Mouse (Mus musculus) intestine, embryonic 15.5 days (tissue): ENCODE data around the gene Phf14. TPM values are rescaled to one million over a fixed set of nuclear protein-coding genes. Genes with fewer than 3 reads are reported as not detected.
A peak's percentile ranks its signal among the peaks of the same experiment; 100 is the strongest.

Experiments
- ATAC-seq: fragments of 200-750 bp; cut with Nextera tagmentation; 2 replicates; pipeline ENCODE4 v1.8.0; 2017; ENCODE audit warnings: moderate TSS enrichment, moderate library complexity
- H3K27ac ChIP-seq: fragments of 300-500 bp; sonication (generic); 2 replicates; pipeline ENCODE4 v1.5.1; 2015; ENCODE audit warnings: mild to moderate bottlenecking, inconsistent platforms
- H3K27me3 ChIP-seq: fragments of 300-500 bp; sonication (generic); replicated peaks from 2 replicates; pipeline ENCODE4 v1.6.1; 2015; ENCODE audit warnings: inconsistent platforms
- H3K36me3 ChIP-seq: fragments of 300-500 bp; sonication (generic); 2 replicates; pipeline ENCODE4 v1.6.1; 2015; ENCODE audit warnings: inconsistent platforms
- H3K4me1 ChIP-seq: fragments of 300-500 bp; sonication (generic); replicated peaks from 2 replicates; pipeline ENCODE4 v1.6.1; 2015; ENCODE audit warnings: inconsistent platforms
- H3K4me2 ChIP-seq: fragments of 300-500 bp; sonication (generic); replicated peaks from 2 replicates; pipeline ENCODE4 v1.6.1; 2015; ENCODE audit warnings: mild to moderate bottlenecking, inconsistent platforms
- H3K4me3 ChIP-seq: fragments of 300-500 bp; sonication (generic); replicated peaks from 2 replicates; pipeline ENCODE4 v1.5.1; 2015; ENCODE audit warnings: inconsistent platforms
- H3K9ac ChIP-seq: fragments of 300-500 bp; sonication (generic); 2 replicates; pipeline ENCODE4 v1.6.1; 2015; ENCODE audit warnings: inconsistent platforms
- H3K9me3 ChIP-seq: fragments of 300-500 bp; sonication (generic); 2 replicates; pipeline ENCODE4 v1.6.1; 2016; ENCODE audit warnings: inconsistent platforms
- WGBS: fragments of 180-500 bp; shearing (Covaris S2); methylation state at CpG from one replicate; pipeline ENCODE4 v1.1.7; 2015; 5-methylcytosine and 5-hydroxymethylcytosine counted together
- polyA plus RNA-seq: library from polyadenylated mRNA; unstranded; fragments of >200 nt; fragmentation: Nextera tagmentation; extraction: Ambion mirVana; gene quantifications from 2 replicates; pipeline ENCODE4 v1.2.1, GENCODE M21; 2015

Phf14 gene
- polyA plus RNA-seq, 1 experiment from 2014 or later: 51.3 TPM

- Histone ChIP-seq H3K27ac (no peak overlapping the region), H3K4me1 (no peaks in the 10 kb centered on the region), H3K9me3 (no peaks in the 10 kb centered on the region), H3K36me3 (0 out of 2 replicates have a peak, but pooled peaks cover 3% of the 10 kb centered on the region), H3K4me2 (no peak overlapping the region), H3K27me3 (no peaks in the 10 kb centered on the region), H3K4me3 (no peak overlapping the region), H3K9ac (no peak overlapping the region)
- no peak for ATAC-seq
- 95% methylated on average over 2 of the region's 2 CpGs for WGBS
These were observed 115.8 kb downstream of the Phf14 start for GRCm38 (mm10) chr6:12023395-12023794.

GRCm38 (mm10) chr6:12026804-12027537 lies 119.4 kb downstream of the Phf14 start:
- H3K27me3 ChIP-seq: no peaks in the 10 kb centered on the region
- peak; percentile 70 for ATAC-seq
- H3K27ac ChIP-seq: no peak overlapping the region
- H3K4me2 ChIP-seq: no peak overlapping the region
- no peaks in the 10 kb centered on the region for H3K36me3 ChIP-seq
- no peak overlapping the region for H3K4me3 ChIP-seq
- H3K9ac ChIP-seq: no peak overlapping the region
- WGBS: 88% methylated on average over 2 of the region's 2 CpGs
- H3K4me1 ChIP-seq: no peaks in the 10 kb centered on the region
- H3K9me3 ChIP-seq: no peaks in the 10 kb centered on the region

- no peak overlapping the region for H3K9ac ChIP-seq
- no peaks in the 10 kb centered on the region for H3K4me1 ChIP-seq
- ATAC-seq: no peak
- H3K27me3 ChIP-seq: no peaks in the 10 kb centered on the region
- 74% methylated on average over 4 of the region's 4 CpGs for WGBS
- no peak overlapping the region for H3K4me2 ChIP-seq
- H3K36me3 ChIP-seq: no peaks in the 10 kb centered on the region
- H3K27ac ChIP-seq: no peak overlapping the region
- no peaks in the 10 kb centered on the region for H3K9me3 ChIP-seq
- no peak overlapping the region for H3K4me3 ChIP-seq
These were observed 127.0 kb downstream of the Phf14 start for GRCm38 (mm10) chr6:12034561-12034960.

GRCm38 (mm10) chr6:12038268-12038667 lies 130.7 kb downstream of the Phf14 start:
- H3K9ac ChIP-seq: no peak overlapping the region
- no peak for ATAC-seq
- no peak overlapping the region for H3K4me3 ChIP-seq
- 78% methylated on average over 7 of the region's 7 CpGs for WGBS
- no peak overlapping the region for H3K27ac ChIP-seq
- no peaks in the 10 kb centered on the region for H3K4me1 ChIP-seq
- no peaks in the 10 kb centered on the region for H3K36me3 ChIP-seq
- no peak overlapping the region for H3K4me2 ChIP-seq
- H3K27me3 ChIP-seq: no peaks in the 10 kb centered on the region
- no peaks in the 10 kb centered on the region for H3K9me3 ChIP-seq

- Histone ChIP-seq H3K9me3 (no peaks in the 10 kb centered on the region), H3K27me3 (no peaks in the 10 kb centered on the region), H3K4me2 (no peak overlapping the region), H3K27ac (no peak overlapping the region), H3K36me3 (no peaks in the 10 kb centered on the region; the same call in 1 of the 2 replicates), H3K9ac (no peak overlapping the region), H3K4me1 (no peaks in the 10 kb centered on the region), H3K4me3 (no peak overlapping the region)
- ATAC-seq: no peak
- WGBS: 73% methylated on average over 2 of the region's 2 CpGs
These were observed 145.3 kb downstream of the Phf14 start for GRCm38 (mm10) chr6:12052884-12053283.

GRCm38 (mm10) chr6:12054149-12054548 lies 146.5 kb downstream of the Phf14 start:
- Histone ChIP-seq H3K9ac (no peak overlapping the region), H3K36me3 (no peaks in the 10 kb centered on the region), H3K4me1 (no peaks in the 10 kb centered on the region), H3K27ac (no peak overlapping the region), H3K4me3 (no peak overlapping the region), H3K4me2 (no peak overlapping the region), H3K9me3 (no peaks in the 10 kb centered on the region), H3K27me3 (no peaks in the 10 kb centered on the region)
- ATAC-seq: no peak
- WGBS: 61% methylated on average over 3 of the region's 3 CpGs

- no peaks in the 10 kb centered on the region for H3K27me3 ChIP-seq
- no peak overlapping the region for H3K9ac ChIP-seq
- no peaks in the 10 kb centered on the region for H3K9me3 ChIP-seq
- H3K4me2 ChIP-seq: no peak overlapping the region
- H3K4me3 ChIP-seq: no peak overlapping the region
- no peaks in the 10 kb centered on the region for H3K4me1 ChIP-seq
- no peak for ATAC-seq
- no peaks in the 10 kb centered on the region for H3K36me3 ChIP-seq
- no peak overlapping the region for H3K27ac ChIP-seq
- WGBS: 74% methylated on average over 5 of the region's 5 CpGs
These were observed 151.1 kb downstream of the Phf14 start for GRCm38 (mm10) chr6:12058717-12059116.

GRCm38 (mm10) chr6:12059971-12060370 lies 152.4 kb downstream of the Phf14 start:
- WGBS: 89% methylated on average over 7 of the region's 7 CpGs
- ATAC-seq: no peak
- Histone ChIP-seq H3K9ac (no peak overlapping the region), H3K27me3 (no peaks in the 10 kb centered on the region), H3K4me2 (no peak overlapping the region), H3K36me3 (no peaks in the 10 kb centered on the region), H3K9me3 (no peaks in the 10 kb centered on the region), H3K4me3 (no peak overlapping the region), H3K4me1 (no peaks in the 10 kb centered on the region), H3K27ac (no peak overlapping the region)

GRCm38 (mm10) chr6:12060452-12061140 lies 153.0 kb downstream of the Phf14 start:
- Histone ChIP-seq H3K27ac (no peak overlapping the region), H3K36me3 (no peaks in the 10 kb centered on the region), H3K4me2 (no peak overlapping the region), H3K27me3 (no peaks in the 10 kb centered on the region), H3K4me1 (no peaks in the 10 kb centered on the region), H3K9me3 (no peaks in the 10 kb centered on the region), H3K9ac (no peak overlapping the region), H3K4me3 (no peak overlapping the region)
- peak; percentile 80 for ATAC-seq
- WGBS: 84% methylated on average over 9 of the region's 9 CpGs

- no peaks in the 10 kb centered on the region for H3K9me3 ChIP-seq
- no peaks in the 10 kb centered on the region for H3K27me3 ChIP-seq
- H3K9ac ChIP-seq: no peak overlapping the region
- H3K4me1 ChIP-seq: no peaks in the 10 kb centered on the region
- H3K27ac ChIP-seq: no peak overlapping the region
- no peak for ATAC-seq
- no peak overlapping the region for H3K4me3 ChIP-seq
- no peak overlapping the region for H3K4me2 ChIP-seq
- H3K36me3 ChIP-seq: no peaks in the 10 kb centered on the region
- 91% methylated on average over 4 of the region's 4 CpGs for WGBS
These were observed 160.3 kb downstream of the Phf14 start for GRCm38 (mm10) chr6:12067956-12068355.

GRCm38 (mm10) chr6:12069357-12069756 lies 161.7 kb downstream of the Phf14 start:
- Histone ChIP-seq H3K27ac (no peak overlapping the region), H3K9ac (no peak overlapping the region)
- 81% methylated on average over 2 of the region's 2 CpGs for WGBS

GRCm38 (mm10) chr6:12074599-12074998 lies 167.0 kb downstream of the Phf14 start:
- 76% methylated on average over 5 of the region's 5 CpGs for WGBS
- H3K4me3 ChIP-seq: no peak overlapping the region
- no peaks in the 10 kb centered on the region for H3K4me1 ChIP-seq
- H3K27ac ChIP-seq: no peak overlapping the region
- no peak for ATAC-seq
- no peaks in the 10 kb centered on the region for H3K27me3 ChIP-seq
- no peak overlapping the region for H3K4me2 ChIP-seq
- H3K36me3 ChIP-seq: no peaks in the 10 kb centered on the region
- H3K9me3 ChIP-seq: no peaks in the 10 kb centered on the region
- no peak overlapping the region for H3K9ac ChIP-seq

More at GRCm38 (mm10) chr6:12069357-12069756, 161.7 kb downstream of the Phf14 start:
- Histone ChIP-seq H3K36me3 (no peaks in the 10 kb centered on the region), H3K4me3 (no peak overlapping the region), H3K4me2 (no peak overlapping the region), H3K9me3 (no peaks in the 10 kb centered on the region), H3K27me3 (no peaks in the 10 kb centered on the region), H3K4me1 (no peaks in the 10 kb centered on the region)
- ATAC-seq: no peak

- H3K4me2 ChIP-seq: no peak overlapping the region
- H3K27me3 ChIP-seq: no peaks in the 10 kb centered on the region
- ATAC-seq: no peak
- no peaks in the 10 kb centered on the region for H3K4me1 ChIP-seq
- no peaks in the 10 kb centered on the region for H3K9me3 ChIP-seq
- no peak overlapping the region for H3K4me3 ChIP-seq
- no peak overlapping the region for H3K27ac ChIP-seq
- H3K36me3 ChIP-seq: no peaks in the 10 kb centered on the region
- no peak overlapping the region for H3K9ac ChIP-seq
- 80% methylated on average over 7 of the region's 7 CpGs for WGBS
These were observed 169.7 kb downstream of the Phf14 start for GRCm38 (mm10) chr6:12077338-12077737.
